Mouse (Mus musculus): ENCODE data around the gene Pklr.
"Not testable (repeated sequence)": the region's sequence is repeated elsewhere in the genome, so short reads cannot be mapped to it uniquely, and the experiment has no call there.

Pklr gene

DNA sequence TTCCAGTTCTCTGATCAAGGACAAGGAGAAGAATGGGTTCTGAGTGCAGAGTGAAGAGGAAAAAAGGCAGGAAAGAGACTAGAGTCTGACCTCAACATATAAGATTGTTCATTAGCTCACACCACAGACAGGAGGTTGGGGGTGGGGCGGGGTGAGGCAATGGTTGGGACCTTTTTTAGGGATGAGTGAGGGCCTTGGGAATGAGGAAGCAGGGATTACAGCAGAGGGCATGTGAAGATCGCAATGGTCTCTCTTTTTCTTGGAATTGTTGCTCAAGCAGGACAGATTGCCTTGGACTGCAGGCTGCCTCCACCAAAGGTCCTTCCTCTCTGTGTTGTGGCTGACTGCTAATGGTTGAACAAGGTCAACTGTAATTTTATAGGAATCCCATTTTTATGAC, 12.6 kb upstream of the Pklr start:
- in situ Hi-C loops (cut with MseI, MboI) = loop anchor here in 1 of 2 experiments (5.0 kb wide), 1 partner anchor 34 kb away; no protein-coding TSS in a partner anchor

DNA sequence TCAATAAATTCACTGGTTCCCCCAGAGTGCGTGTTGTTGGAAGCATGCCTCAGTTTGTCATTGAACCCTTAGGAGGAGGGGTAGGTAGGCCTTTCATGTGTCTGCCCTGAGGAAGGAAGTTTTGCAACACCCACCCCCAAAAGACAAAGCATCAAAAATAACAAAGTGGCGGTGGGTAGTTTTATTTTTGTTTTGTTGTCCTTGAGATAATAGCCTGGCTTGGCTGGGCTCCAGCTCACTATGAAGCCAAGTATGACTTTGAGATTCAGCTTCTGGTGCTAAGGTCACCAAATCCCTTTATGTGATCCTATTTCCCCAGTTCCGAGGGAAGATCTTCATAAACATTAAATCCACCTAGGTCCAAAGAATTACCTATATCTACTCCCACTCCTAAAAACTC, 11.7 kb upstream of the Pklr start:
- in situ Hi-C loops (cut with MseI, MboI) = loop anchor here in 1 of 2 experiments (5.0 kb wide), 1 partner anchor 33 kb away; no protein-coding TSS in a partner anchor

DNA sequence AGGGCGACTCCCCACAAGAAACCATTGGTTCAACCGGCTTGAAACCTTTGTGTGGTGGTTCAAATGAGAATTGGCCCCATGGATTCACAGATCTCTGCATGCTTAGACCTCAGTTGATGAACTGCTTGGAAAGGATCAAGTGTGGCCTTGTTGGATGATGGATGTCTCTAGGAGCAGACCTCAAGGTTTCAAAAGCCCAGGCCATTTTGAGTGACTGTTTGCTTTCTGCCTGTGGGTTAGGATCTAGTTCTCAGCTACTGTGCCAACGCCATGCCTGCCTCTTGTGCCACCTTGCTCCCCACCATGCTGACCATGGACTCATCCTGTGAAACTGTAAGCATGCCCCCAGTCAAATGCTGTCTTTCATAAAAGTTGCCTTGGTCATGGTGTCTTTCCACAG, 10.0 kb upstream of the Pklr start:
- in situ Hi-C loops (cut with MseI, MboI) = no loop called here

DNA sequence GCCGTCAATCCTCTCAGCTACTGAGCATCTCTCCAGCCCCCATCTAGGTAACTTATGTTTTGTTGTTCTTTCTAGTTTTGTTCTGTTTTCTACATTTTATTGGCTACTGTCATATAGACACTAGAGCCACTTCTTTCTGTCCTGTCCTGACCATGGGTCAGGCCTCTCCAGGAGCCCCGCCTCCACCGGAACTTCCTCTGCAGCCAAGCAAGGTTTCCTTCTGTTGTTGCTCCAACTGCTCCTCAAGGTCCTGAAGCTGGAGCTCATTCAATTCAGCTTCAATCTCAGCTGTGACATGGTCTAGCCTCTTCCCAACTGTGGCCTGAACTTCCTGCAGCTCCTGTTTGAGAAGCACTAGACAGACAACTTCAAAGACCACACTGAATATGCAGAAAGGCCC, 6.0 kb upstream of the Pklr start:
- in situ Hi-C loops (cut with MseI, MboI) = no loop called here

DNA sequence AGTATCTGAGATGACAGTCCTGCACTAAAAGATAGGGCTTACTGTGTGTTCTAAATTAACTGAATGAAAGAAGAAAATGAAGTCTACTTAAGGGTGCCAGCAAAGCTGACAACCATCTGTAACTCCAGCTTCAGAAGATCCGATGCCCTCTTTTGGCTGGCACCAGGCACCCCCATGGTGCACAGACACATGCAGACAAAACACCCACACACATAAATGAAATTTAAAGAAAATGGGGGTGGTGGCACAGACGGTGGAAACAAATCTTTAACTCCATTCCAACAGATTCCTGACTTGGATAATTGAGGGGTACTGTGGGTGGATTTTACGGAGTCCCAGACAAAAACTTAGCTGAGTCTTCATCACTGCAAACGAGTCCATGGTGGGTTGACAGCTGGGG, 4.1 kb upstream of the Pklr start:
- in situ Hi-C loops (cut with MseI, MboI) = no loop called here

DNA sequence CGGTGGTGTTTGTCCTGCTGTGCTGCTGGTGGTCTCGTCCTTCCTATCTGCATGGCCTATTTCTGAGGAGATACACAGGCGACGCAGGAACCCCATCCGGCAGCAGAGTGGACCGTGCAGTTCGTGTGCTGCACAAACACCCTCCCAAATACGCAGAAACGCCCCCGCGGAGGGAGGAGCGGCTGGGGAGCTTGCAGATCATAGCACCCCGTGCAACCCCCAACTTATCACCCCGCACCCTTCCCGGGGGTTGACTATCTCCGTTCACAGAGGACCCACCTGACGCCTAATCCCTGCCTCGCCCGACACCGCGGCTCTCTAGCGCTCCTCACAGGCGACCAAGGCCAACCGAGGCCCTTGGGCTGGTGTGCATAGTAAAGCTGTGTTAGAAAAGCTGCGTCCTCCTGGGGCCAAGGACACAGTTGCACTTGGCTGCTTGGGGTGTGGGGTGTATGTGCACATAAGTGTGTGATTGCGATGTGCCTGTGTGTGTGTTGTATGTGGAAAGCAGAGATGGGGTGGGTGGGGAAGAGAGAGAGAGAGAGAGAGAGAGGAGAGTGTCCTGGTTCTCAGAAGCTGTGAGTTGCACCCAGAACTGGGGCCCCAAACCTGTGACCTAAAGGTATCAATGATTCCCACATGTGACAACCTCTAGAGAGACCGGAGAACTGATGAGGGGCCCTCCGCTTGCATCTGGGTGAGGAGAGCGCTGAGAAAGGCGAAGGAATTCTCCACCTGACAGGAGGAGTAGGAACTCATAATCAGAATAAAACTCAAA, 3.5 kb upstream of the Pklr start:
- in situ Hi-C loops (cut with MseI, MboI) = no loop called here

DNA sequence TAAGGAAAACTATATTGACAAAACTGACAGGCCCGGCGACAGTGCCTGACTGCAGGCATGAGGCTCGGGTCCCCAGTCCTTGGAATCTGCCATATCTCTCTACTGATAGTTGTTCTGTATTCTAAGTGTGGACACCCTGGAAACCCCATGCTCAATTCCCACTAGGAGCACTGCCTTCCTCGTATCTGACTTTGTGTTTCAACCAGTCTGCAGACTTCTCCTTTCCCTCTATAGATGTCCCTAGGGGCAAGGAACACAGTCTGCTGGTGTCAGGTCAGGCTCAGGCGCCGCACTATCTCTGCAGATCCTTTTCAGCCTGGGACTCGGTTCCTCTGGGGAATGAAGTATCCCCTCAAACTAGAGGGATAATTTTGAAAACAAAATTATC, 2.9 kb upstream of the Pklr start:
- in situ Hi-C loops (cut with MseI, MboI) = no loop called here

DNA sequence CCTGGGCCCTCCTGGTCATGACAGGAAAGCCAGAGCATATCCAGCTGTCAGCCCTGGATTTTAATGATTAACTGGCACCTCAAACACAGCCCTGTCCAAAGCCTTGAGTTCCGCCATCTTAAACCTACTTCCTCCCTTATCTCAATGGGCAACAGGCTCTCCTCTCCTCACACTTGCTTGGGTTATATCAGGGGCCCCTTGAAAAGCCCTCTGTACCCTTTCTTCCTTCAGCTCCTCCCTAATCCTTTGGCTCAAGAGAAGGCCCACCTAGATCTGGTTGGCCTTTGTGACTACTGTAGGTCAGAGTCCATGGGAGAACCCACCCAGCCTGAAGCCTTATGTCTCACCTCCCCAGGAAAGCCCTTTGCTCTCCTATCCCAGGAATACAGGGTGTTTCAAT, 2.2 kb upstream of the Pklr start:
- in situ Hi-C loops (cut with MseI, MboI) = no loop called here

DNA sequence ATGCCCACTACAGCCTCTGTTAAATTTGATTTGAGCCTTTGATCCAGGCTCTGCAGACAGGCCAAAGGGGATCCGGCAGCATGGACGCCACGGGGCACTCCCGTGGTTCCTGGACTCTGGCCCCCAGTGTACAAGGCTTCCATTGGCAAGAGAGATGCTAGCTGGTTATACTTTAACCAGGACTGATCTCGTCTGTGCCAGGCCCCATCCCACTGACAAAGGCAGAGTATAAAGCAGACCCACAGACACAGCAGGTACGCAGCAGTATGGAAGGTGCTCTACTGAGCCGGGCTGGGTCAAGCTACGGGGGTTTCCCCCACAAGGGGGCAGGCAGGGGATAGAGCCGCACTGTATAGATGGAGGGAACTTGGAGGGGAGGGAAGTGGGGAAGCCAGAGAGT, 423 bp downstream of the Pklr start:
- in situ Hi-C loops (cut with MseI, MboI) = no loop called here

DNA sequence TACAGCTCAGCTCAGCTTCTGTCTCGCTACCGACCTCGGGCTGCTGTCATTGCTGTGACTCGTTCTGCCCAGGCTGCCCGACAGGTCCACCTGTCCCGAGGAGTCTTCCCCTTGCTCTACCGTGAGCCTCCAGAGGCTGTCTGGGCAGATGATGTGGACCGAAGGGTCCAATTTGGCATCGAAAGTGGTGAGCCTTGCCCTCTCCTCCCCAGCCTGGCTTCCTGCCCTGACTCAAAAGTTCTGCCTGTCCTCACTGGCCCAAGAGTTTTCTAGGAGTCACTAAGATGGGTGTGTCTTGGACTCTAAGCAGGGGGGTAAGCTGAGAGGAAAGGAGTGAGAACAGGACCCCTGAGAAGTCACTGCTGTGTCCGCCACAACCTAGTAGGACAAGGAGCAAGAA, 8.9 kb downstream of the Pklr start:
- in situ Hi-C loops (cut with MseI, MboI) = no loop called here

DNA sequence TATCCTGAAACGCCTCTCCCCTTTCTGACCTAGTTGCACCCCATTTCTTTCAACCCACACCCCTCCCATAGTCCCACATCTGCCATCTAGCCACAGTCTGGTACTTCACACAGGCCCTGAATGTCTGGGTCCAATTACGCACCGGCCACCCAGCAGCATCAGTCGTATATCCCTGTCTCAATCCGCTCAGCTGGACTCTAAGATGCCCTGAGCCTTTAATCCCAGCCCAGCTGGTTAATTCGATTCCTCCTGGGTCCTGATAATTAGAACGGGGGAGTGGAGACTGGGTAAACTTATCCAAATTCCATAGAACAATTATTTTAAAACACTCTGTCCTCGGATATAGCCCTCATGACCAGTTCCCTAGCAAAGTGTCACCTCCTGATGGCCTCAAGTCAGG, 9.6 kb downstream of the Pklr start:
- in situ Hi-C loops (cut with MseI, MboI) = no loop called here

DNA sequence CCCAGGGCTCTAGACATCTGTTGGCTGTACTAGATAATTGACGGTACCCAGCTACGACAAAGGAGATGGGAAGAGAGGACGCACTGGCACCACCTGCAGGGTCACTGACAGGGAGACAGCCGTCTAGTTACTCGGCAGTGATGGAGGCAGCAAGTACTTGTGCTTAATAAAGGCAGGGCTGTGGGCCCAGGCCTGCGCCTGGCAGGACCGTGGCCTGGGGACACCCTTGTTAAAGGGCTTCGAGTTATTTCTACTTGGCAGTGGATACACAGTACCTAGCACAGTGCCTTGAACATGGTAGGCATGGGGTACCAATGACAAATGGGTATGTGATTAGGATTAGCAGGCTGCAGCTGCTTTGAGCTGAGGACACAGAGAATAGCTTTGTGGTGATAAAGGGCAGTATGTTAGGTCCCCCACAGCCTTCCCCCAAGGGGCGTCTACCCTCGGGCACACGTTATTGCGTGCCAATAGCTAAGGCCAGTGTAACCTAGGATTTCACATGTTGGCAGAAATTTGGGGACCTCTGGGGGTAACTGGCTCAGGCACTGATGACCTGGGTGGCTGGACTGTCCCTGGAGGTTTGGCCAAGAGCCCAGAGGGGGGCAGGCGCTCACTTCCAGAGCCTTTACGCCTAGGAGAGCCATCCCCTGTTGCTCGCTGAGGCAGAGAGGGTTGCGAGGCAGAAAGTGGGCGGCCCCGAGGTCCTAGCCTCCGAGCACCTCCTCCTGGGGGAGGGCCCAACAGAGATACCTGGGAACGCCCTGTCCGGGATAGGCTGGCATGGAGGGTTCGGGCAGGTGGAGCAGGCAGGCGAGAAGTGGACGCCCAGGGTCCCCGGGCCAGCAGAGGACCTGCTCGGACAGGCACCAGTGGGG, 11.4 kb downstream of the Pklr start:
- in situ Hi-C loops (cut with MseI, MboI) = no loop called here

DNA sequence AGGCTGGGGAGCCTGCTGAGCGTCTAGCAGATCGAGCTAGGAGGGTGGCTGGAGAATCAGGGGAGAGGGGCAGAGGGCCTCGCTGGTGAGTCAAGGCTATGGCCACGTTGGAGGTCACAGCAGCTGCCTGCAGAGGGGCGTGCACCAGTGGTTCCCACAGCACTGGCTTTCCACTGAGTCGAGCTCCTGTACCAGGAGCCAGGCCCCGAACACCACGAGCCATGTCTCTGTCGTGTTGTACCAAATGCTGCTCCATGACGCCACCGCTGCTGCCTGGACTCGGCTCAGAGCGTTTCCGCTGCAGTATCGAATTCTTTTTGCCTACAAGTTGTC, 12.0 kb downstream of the Pklr start:
- in situ Hi-C loops (cut with MseI, MboI) = no loop called here

DNA sequence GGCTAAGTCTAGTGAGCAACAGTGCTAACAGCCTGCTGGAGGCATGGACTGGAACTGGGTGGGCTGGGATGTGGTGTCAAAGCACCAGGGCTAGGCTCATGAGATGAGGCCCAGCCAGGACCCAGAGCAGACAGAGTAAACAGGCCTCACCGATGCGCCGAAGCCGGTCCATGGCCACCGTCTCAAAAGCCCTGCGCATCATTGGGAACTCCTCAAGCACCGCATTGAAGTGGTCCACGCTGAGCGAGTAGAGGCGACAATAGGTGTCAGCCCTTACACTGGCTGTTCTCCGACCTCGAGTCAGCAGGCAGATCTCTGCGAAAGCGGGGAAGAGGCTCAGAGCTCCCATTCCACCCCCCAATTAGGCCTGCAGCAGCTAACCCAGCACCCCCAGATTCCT, 12.6 kb downstream of the Pklr start:
- in situ Hi-C loops (cut with MseI, MboI) = no loop called here

DNA sequence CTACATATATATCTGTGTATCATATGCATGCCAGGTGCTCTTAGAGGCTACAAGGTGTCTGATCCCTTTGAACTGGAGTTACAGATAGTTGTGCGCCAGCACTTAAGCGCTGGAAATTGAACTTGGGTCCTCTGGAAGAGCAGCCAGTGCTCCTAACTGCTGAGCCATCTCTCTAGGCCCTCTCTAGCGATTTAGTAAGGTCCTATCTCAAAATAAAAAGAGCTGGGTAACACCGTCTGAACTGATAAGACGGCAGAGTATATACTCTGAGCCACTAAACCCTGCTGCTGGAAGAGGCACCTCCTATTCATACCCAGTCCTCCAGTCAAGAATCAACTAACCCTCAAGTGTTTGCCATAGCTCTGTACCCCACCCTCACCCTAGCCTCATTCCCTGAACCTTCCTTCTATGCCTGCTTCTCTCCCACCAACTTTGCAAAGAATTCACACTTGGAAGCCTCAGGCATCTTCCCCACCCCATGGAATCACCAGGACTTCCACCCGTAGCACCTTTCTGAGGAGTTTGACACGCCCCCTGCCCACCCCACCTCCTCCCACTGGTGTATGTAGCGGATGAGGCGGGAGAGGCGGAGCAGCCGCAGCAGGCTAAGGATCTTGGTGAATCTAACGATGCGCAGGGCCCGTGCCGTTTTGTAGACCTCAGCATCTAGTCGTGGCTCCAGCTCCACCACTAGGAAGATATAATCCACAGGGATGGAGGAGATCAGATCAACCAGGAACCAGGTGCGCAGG, 16.3 kb downstream of the Pklr start:
- in situ Hi-C loops (cut with MseI, MboI) = no loop called here

DNA sequence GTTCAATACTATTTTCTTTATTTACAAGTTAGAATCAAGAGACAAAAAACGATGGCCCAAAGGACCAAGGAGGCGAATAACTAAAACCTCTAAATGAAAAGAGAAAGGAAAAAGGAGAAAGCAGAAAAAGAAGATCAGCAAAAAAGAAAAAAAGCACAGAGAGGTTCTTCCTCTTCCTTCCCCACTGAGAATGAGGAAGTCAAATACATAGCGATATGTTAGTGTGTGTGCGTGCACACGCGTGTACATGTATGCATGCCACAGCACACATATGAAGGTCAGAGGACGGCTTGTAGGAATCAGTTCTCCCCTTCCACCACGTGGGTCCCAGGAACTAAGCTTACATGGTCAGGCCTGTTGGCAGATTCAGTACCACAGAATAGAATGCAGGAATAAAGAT, 21.0 kb downstream of the Pklr start:
- in situ Hi-C loops (cut with MseI, MboI) = loop anchor here (5.0 kb wide), 2 partner anchors 35 to 40 kb away; no protein-coding TSS in a partner anchor

DNA sequence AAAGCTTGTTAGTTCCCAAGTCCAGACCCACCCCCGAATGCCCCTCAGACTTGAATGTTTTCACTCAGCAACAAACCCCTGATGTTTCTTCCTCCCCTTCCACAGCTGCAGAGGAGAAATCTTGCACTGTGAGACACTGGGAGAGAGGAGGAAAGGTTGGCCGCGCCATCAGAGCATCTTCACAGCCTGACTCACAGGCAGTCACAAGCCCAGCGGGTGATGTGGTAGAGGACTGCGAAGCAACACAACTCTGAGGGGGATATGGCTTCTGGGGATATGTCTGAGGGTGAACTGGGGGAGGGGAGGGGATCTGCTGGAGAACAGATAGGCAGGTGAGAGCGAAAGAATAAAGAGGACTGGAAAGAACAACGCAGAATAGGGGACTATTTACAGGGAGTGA, 22.7 kb downstream of the Pklr start:
- in situ Hi-C loops (cut with MseI, MboI) = loop anchor here (5.0 kb wide), 2 partner anchors 36 to 41 kb away; no protein-coding TSS in a partner anchor

DNA sequence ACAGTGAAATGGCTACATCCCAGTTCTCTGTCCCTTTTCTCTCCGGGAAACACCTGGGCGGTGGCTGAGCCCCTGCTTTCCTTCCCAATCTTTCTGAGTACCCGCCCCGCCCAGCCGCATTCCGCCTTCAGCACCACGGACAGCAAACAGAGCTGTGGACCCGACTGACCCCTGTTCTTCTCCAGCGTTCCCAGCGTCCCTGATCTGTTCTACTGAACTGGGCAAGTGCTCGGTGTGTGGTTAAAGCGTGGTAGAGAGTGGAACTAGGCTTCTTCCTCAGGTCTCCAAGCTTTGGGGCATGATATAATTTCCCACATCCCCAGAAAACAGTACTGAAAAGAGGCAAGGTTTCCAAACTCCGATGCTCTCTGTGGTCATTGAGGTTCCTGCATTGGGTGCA, 23.3 kb downstream of the Pklr start:
- in situ Hi-C loops (cut with MseI, MboI) = loop anchor here (5.0 kb wide), 2 partner anchors 37 to 42 kb away; no protein-coding TSS in a partner anchor

DNA sequence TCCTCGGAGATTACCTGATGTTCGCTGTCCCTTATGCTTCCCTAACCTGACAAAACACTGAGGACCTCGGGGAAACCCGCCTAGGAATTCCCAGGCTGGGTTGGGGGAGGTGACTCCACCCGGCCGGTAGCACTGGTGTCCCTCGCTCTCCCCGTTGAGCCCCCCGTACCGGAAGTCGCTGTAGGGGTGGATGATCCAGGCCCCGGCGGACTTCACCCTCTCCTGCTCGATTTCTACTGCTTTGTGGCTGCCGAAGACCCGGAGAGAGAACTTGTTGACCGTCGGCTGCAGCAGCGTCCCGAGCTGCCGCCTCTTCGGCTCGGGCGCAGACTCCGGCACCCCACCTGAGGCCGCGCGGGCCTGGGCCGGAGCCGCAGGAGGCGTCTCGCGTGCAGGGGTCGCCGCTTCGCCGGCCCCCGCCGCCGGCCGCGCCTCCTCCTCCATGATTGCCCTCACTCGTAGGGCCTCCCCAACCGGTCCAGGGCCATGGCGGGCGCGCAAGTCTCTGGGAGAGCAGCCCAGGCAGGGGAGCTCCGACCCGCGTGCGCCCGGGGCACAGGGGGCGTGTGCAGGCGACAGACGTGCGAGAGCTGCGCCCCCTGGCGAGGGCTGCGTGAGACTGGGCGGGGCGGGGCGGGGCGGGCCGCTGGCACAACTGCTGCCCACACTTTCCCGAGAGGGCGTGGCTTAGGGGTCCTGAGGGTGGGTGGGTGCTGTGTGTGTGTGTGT, 23.8 kb downstream of the Pklr start, which contains the start of gene Hcn3:
TSS of gene Hcn3 (minus strand) at position 581 of the 729 bp plus-strand sequence.
- in situ Hi-C loops (cut with MseI, MboI) = loop anchor here (5.0 kb wide), 2 partner anchors 37 to 42 kb away; no protein-coding TSS in a partner anchor

DNA sequence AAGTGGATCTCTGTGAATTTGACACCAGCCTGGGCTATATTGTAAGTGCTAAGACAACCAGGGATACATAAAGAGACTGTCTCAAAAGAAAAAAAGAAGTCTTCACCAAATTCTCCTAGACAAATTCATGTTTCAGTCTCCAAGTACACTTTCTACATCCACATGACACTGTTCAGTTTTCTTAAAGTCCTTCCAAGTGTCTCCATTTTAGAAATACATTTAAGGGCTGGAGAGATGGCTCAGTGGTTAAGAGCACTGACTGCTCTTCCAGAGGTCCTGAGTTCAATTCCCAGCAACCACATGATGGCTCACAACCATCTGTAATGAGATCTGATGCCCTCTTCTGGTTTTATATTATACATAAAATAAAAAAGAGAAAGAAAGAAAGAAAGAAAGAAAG, 25.3 kb downstream of the Pklr start:
- in situ Hi-C loops (cut with MseI, MboI) = not testable (repeated sequence)

DNA sequence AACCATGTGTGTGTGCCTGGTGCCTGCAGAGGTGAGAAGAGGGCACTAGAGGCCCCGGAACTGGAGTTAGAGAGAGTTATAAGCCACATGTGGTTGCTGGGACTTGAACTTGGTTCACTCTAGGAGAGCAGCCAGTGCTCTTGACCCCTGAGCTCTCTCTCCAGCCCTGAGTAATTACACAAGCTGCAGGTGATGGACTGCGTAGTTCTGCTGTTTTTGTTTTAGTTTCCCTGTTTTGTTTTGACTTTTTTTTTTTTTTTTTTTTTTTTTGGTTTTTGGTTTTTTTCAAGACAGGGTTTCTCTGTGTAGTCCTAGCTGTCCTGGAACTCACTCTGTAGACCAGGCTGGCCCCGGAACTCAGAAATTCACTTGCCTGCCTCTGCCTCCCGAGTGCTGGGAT, 25.8 kb downstream of the Pklr start:
- in situ Hi-C loops (cut with MseI, MboI) = no loop called here
